ENCODE assay signal across 9 mouse cellular contexts in the genomic region with DNA sequence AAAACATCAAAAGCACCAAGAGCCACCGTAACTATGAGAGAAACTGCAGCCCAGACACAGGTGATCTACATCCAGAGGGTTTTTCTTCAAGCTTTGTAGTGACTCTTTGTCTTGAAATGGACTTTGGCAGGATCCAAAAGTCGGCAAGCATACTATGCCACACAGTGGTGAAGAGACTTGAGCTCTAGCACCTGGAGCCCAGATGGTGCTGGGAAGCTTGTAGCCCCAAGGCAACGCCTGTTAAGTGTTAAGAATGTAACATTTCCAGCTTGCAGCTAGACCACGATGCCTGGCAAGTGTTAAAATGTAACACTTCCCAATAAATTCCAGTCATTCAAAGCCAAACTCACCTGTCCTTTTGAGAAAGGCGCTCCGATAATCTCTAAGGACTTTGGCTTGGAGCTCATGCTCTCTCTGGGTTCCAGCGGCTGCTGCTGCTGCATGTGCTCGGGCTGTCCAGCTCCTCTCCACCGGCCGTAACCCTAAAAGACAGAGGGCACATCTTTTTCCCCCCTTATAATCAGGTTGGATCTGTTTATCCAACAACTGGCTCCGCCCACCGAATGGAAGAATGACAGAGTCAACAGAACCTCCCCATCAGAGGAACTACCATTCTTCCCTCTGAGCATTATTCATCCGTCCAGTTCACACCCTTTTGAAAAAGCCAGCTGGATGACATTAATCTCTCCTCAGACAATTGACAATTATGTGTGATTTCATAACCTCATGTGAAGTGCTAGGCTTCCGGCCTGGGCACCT. TPM values are rescaled to one million over a fixed set of nuclear protein-coding genes. Genes with fewer than 3 reads are reported as not detected.
DNase-seq lines count a peak whose midpoint lies in the region; ATAC-seq and TF ChIP-seq lines count a peak whose summit lies in the region.
"Had no signal": no experiment of that assay in that cellular context is flagged by ENCODE, and none has a peak within 500 bp of the region (broad histone marks: within the 10 kb centered on the region; RNA-seq: fewer than 3 reads in every experiment).

A gene (minus strand): TSS at position 523 of the 759 bp plus-strand sequence.

- TF ChIP-seq POLR2A in bone marrow macrophage, adult 2 months (IDR thresholded peaks at IDR 0.05; ENCODE audit: borderline replicate concordance, low read depth, low read length), result no peak

- no peaks in the 10 kb centered on the region for H3K9me3 ChIP-seq in heart, embryonic 12.5 days (replicated peaks)
- H3K9me3 ChIP-seq in hindbrain, embryonic 13.5 days, result no peaks in the 10 kb centered on the region

- no peak for DNase-seq in heart, postnatal 25 days (ENCODE audit: low spot score)
- DNase-seq in c-Kit-positive CD71-positive TER-119-positive erythroid progenitor cells, embryonic 14.5 days (ENCODE audit: low spot score), result no peak
- no peak for DNase-seq in frontal cortex, postnatal 10 days (ENCODE audit: low spot score in 2 of 2)

- ATAC-seq in heart, embryonic 12.5 days (ENCODE audit: insufficient number of reproducible peaks, low FRiP score), result no peak
- peak; percentile 57; the same call in 1 of the 2 replicates for ATAC-seq in hindbrain, embryonic 13.5 days (ENCODE audit: low FRiP score)
- ATAC-seq in erythroid progenitor cell, adult 5-6 weeks (replicated peaks; ENCODE audit: low FRiP score, poor library complexity, severe bottlenecking), result no peak

- H3K36me3 ChIP-seq in heart, embryonic 12.5 days, result no peaks in the 10 kb centered on the region
- H3K36me3 ChIP-seq in hindbrain, embryonic 13.5 days, result no peaks in the 10 kb centered on the region
- H3K36me3 ChIP-seq in macrophage (ENCODE audit: inconsistent target), result no peaks in the 10 kb centered on the region

- no peaks in the 10 kb centered on the region for H3K79me2 ChIP-seq in macrophage (ENCODE audit: inconsistent target)

- intact Hi-C loops in heart, postnatal 25 days (cut with DNase I), result no loop called here

- no peak for TF ChIP-seq CTCF in bone marrow macrophage, adult 2 months (IDR thresholded peaks at IDR 0.05; ENCODE audit: low read depth, low read length)

- H3K4me3 ChIP-seq in heart, embryonic 12.5 days, result peak within 1 kb of the TSS; percentile 26; the same call in 1 of the 2 replicates
- peak within 1 kb of the TSS; percentile 48 for H3K4me3 ChIP-seq in bone marrow macrophage, adult 2 months (ENCODE audit: insufficient read depth, low read length)
- H3K4me3 ChIP-seq in hindbrain, embryonic 13.5 days, result no peak within 1 kb of the TSS
- H3K4me3 ChIP-seq in macrophage (ENCODE audit: inconsistent target), result peak within 1 kb of the TSS; percentile 5; the same call in 1 of the 2 replicates

- H3K4me2 ChIP-seq in heart, embryonic 12.5 days, result peak within 1 kb of the TSS; percentile 61
- peak within 1 kb of the TSS; percentile 17; the same call in 1 of the 2 replicates for H3K4me2 ChIP-seq in hindbrain, embryonic 13.5 days

- H3K27ac ChIP-seq in heart, embryonic 12.5 days (ENCODE audit: poor library complexity, severe bottlenecking), result no peak within 1 kb of the TSS
- H3K27ac ChIP-seq in bone marrow macrophage, adult 2 months (ENCODE audit: insufficient read depth, low read depth, low read length), result peak within 1 kb of the TSS; percentile 81
- H3K27ac ChIP-seq in hindbrain, embryonic 13.5 days, result peak within 1 kb of the TSS; percentile 40; the same call in 1 of the 2 replicates
- peak within 1 kb of the TSS; percentile 74 for H3K27ac ChIP-seq in macrophage

- peaks cover 17% of the 10 kb centered on the region for H3K4me1 ChIP-seq in heart, embryonic 12.5 days (replicated peaks)
- peaks cover 39% of the 10 kb centered on the region for H3K4me1 ChIP-seq in bone marrow macrophage, adult 2 months (ENCODE audit: control insufficient read depth, insufficient read depth, low read length)
- H3K4me1 ChIP-seq in hindbrain, embryonic 13.5 days (replicated peaks), result peaks cover 16% of the 10 kb centered on the region

- no peak within 1 kb of the TSS for H3K9ac ChIP-seq in heart, embryonic 12.5 days
- H3K9ac ChIP-seq in hindbrain, embryonic 13.5 days, result no peak within 1 kb of the TSS

- WGBS in heart, embryonic 12.5 days, result 58% methylated on average over 14 of the region's 14 CpGs
- WGBS in hindbrain, embryonic 13.5 days, result 59% methylated on average over 14 of the region's 14 CpGs
- 92% methylated on average over 14 of the region's 14 CpGs for WGBS in macrophage (ENCODE audit: missing documents)

- H3K27me3 ChIP-seq in heart, embryonic 12.5 days (replicated peaks), result no peaks in the 10 kb centered on the region
- no peaks in the 10 kb centered on the region for H3K27me3 ChIP-seq in hindbrain, embryonic 13.5 days

RNA-seq across cellular contexts. Expression of the gene that starts here (rescaled TPM):
- polyA plus RNA-seq in heart, embryonic 12.5 days (2016; fragmentation: Nextera tagmentation; extraction: Ambion mirVana), result 0.41 and 0.54 TPM in 2 replicates
- total RNA-seq in heart, postnatal 25 days (2021), result under 1 TPM in 1 of 2 experiments, not detected in 1; 0.17 TPM
- not detected in 2 replicates for polyA plus RNA-seq in bone marrow macrophage, adult 2 months (2012; ENCODE audit: insufficient read depth, insufficient read length, missing spikeins)
- 2.6 and 3.5 TPM in 2 replicates for polyA plus RNA-seq in hindbrain, embryonic 13.5 days (2015; fragmentation: Nextera tagmentation; extraction: Ambion mirVana)
- total RNA-seq in macrophage (2018; cell fraction: chromatin; rRNA removed), result not detected
- not detected for total RNA-seq in macrophage (2018; cell fraction: cytosol; rRNA removed)
- total RNA-seq in macrophage (2018; cell fraction: nucleus; rRNA removed), result not detected
- 0.23 TPM in 1 of 3 replicates, not detected in the others for polyA plus RNA-seq in macrophage (2018)
- total RNA-seq in erythroid progenitor cell, adult 5-6 weeks (2015; ENCODE audit: low replicate concordance), result 1.3 TPM in 1 of 2 replicates, not detected in the other
- total RNA-seq in erythroid progenitor cell, adult 5-6 weeks (2017; ENCODE audit: low replicate concordance), result 0.51 and 2.3 TPM in 2 replicates
- total RNA-seq: left cerebral cortex, postnatal 14 days had no signal
